Mouse (Mus musculus): ENCODE results near the gene Plcl2. TPM values are rescaled to one million over a fixed set of nuclear protein-coding genes. Genes with fewer than 3 reads are reported as not detected.

The Plcl2 gene
- total and polyA plus RNA-seq, 2 experiments from 2014 or later, result 8.8 to 43.2 TPM

- no peak overlapping the region for H3K4me3 ChIP-seq (ENCODE audit: low read depth, low read length)
- 91% methylated on average over 1 of the region's 1 CpGs for WGBS
- H3K27ac ChIP-seq (ENCODE audit: low read depth, low read length), result no peak overlapping the region
- no peak overlapping the region for H3K9ac ChIP-seq (replicated peaks; ENCODE audit: low read length, poor library complexity, severe bottlenecking)
- no peaks in the 10 kb centered on the region for H3K36me3 ChIP-seq (ENCODE audit: insufficient read depth, low read length)
- no peaks in the 10 kb centered on the region for H3K27me3 ChIP-seq (ENCODE audit: insufficient read depth, low read length)
- no peak for TF ChIP-seq CTCF (IDR thresholded peaks at IDR 0.05)
- ATAC-seq (ENCODE audit: low FRiP score) (no peak), DNase-seq (ENCODE audit: low spot score) (no peak)
- H3K4me2 ChIP-seq (ENCODE audit: low read depth, low read length, poor library complexity, severe bottlenecking), result no peak overlapping the region
- H3K9me3 ChIP-seq (ENCODE audit: low read length), result no peaks in the 10 kb centered on the region
- H3K4me1 ChIP-seq (ENCODE audit: insufficient read depth, low read length), result no peaks in the 10 kb centered on the region
Observed at GRCm38 (mm10) chr17:50487058-50487618, 22.1 kb upstream of the Plcl2 start.

- TF ChIP-seq CTCF (IDR thresholded peaks at IDR 0.05), result no peak
- 96% methylated on average over 3 of the region's 3 CpGs for WGBS
- H3K4me3 ChIP-seq (ENCODE audit: low read depth, low read length), result no peak overlapping the region
- no peaks in the 10 kb centered on the region for H3K36me3 ChIP-seq (ENCODE audit: insufficient read depth, low read length)
- no peaks in the 10 kb centered on the region for H3K9me3 ChIP-seq (ENCODE audit: low read length)
- no peaks in the 10 kb centered on the region for H3K27me3 ChIP-seq (ENCODE audit: insufficient read depth, low read length)
- H3K9ac ChIP-seq (replicated peaks; ENCODE audit: low read length, poor library complexity, severe bottlenecking), result no peak overlapping the region
- no peak overlapping the region for H3K27ac ChIP-seq (ENCODE audit: low read depth, low read length)
- ATAC-seq (ENCODE audit: low FRiP score), result no peak
- no peaks in the 10 kb centered on the region for H3K4me1 ChIP-seq (ENCODE audit: insufficient read depth, low read length)
- no peak for DNase-seq (ENCODE audit: low spot score)
- no peak overlapping the region for H3K4me2 ChIP-seq (ENCODE audit: low read depth, low read length, poor library complexity, severe bottlenecking)
Observed at GRCm38 (mm10) chr17:50487670-50488069, 21.5 kb upstream of the Plcl2 start.

- WGBS, result 85% methylated on average over 3 of the region's 3 CpGs
- no peaks in the 10 kb centered on the region for H3K9me3 ChIP-seq (ENCODE audit: low read length)
- no peaks in the 10 kb centered on the region for H3K4me1 ChIP-seq (ENCODE audit: insufficient read depth, low read length)
- ATAC-seq (ENCODE audit: low FRiP score) (no peak), DNase-seq (ENCODE audit: low spot score) (no peak)
- no peaks in the 10 kb centered on the region for H3K27me3 ChIP-seq (ENCODE audit: insufficient read depth, low read length)
- no peak overlapping the region for H3K27ac ChIP-seq (ENCODE audit: low read depth, low read length)
- TF ChIP-seq CTCF (IDR thresholded peaks at IDR 0.05), result no peak
- no peak overlapping the region for H3K4me3 ChIP-seq (ENCODE audit: low read depth, low read length)
- no peak overlapping the region for H3K4me2 ChIP-seq (ENCODE audit: low read depth, low read length, poor library complexity, severe bottlenecking)
- H3K36me3 ChIP-seq (ENCODE audit: insufficient read depth, low read length), result no peaks in the 10 kb centered on the region
- no peak overlapping the region for H3K9ac ChIP-seq (replicated peaks; ENCODE audit: low read length, poor library complexity, severe bottlenecking)
Observed at GRCm38 (mm10) chr17:50488406-50488805, 20.8 kb upstream of the Plcl2 start.

DNA sequence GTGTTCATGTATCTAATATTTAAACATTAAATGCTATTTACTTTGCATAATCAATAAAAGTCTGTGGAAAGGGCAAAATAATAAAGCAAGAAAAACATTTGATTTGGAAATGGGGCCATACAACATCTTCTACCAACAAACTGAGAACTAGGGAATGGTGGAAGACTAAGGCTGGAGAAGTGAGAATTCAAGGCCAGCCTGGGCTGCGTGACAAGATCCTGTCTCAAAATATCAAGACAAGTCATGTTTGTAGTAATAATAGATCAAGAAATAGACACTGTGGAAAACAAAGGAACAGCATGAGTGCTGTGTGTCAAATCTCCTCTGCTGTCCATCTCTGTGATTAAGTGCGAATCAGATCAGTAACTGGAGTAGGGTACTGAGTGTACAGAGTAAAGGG, 20.3 kb upstream of the Plcl2 start:
- WGBS, result 93% methylated on average over 2 of the region's 2 CpGs
- Histone ChIP-seq H3K4me3 (ENCODE audit: low read depth, low read length) (no peak overlapping the region), H3K27ac (ENCODE audit: low read depth, low read length) (no peak overlapping the region), H3K36me3 (ENCODE audit: insufficient read depth, low read length) (no peaks in the 10 kb centered on the region), H3K27me3 (ENCODE audit: insufficient read depth, low read length) (no peaks in the 10 kb centered on the region), H3K4me1 (ENCODE audit: insufficient read depth, low read length) (no peaks in the 10 kb centered on the region), H3K9ac (replicated peaks; ENCODE audit: low read length, poor library complexity, severe bottlenecking) (no peak overlapping the region), H3K9me3 (ENCODE audit: low read length) (no peaks in the 10 kb centered on the region), H3K4me2 (ENCODE audit: low read depth, low read length, poor library complexity, severe bottlenecking) (no peak overlapping the region)
- DNase-seq (ENCODE audit: low spot score), result no peak
- TF ChIP-seq CTCF (IDR thresholded peaks at IDR 0.05), result no peak
- ATAC-seq (ENCODE audit: low FRiP score), result no peak

GRCm38 (mm10) chr17:50490644-50491430, 18.4 kb upstream of the Plcl2 start:
- WGBS, result 91% methylated on average over 11 of the region's 11 CpGs
- H3K27me3 ChIP-seq (ENCODE audit: insufficient read depth, low read length), result no peaks in the 10 kb centered on the region
- no peak overlapping the region for H3K27ac ChIP-seq (ENCODE audit: low read depth, low read length)
- ATAC-seq (ENCODE audit: low FRiP score) (no peak), DNase-seq (ENCODE audit: low spot score) (no peak)
- H3K36me3 ChIP-seq (ENCODE audit: insufficient read depth, low read length), result no peaks in the 10 kb centered on the region
- H3K4me2 ChIP-seq (ENCODE audit: low read depth, low read length, poor library complexity, severe bottlenecking), result no peak overlapping the region
- no peaks in the 10 kb centered on the region for H3K4me1 ChIP-seq (ENCODE audit: insufficient read depth, low read length)
- no peak for TF ChIP-seq CTCF (IDR thresholded peaks at IDR 0.05)
- H3K9ac ChIP-seq (replicated peaks; ENCODE audit: low read length, poor library complexity, severe bottlenecking), result no peak overlapping the region
- no peak overlapping the region for H3K4me3 ChIP-seq (ENCODE audit: low read depth, low read length)
- no peaks in the 10 kb centered on the region for H3K9me3 ChIP-seq (ENCODE audit: low read length)

- no peak for DNase-seq (ENCODE audit: low spot score)
- Histone ChIP-seq H3K4me2 (ENCODE audit: low read depth, low read length, poor library complexity, severe bottlenecking) (no peak overlapping the region), H3K9ac (replicated peaks; ENCODE audit: low read length, poor library complexity, severe bottlenecking) (no peak overlapping the region), H3K36me3 (ENCODE audit: insufficient read depth, low read length) (no peaks in the 10 kb centered on the region), H3K4me3 (ENCODE audit: low read depth, low read length) (no peak overlapping the region), H3K27ac (ENCODE audit: low read depth, low read length) (no peak overlapping the region), H3K9me3 (ENCODE audit: low read length) (no peaks in the 10 kb centered on the region), H3K27me3 (ENCODE audit: insufficient read depth, low read length) (no peaks in the 10 kb centered on the region), H3K4me1 (ENCODE audit: insufficient read depth, low read length) (no peaks in the 10 kb centered on the region)
- ATAC-seq (ENCODE audit: low FRiP score), result no peak
- WGBS, result 77% methylated on average over 3 of the region's 3 CpGs
- TF ChIP-seq CTCF (IDR thresholded peaks at IDR 0.05), result no peak
Observed at GRCm38 (mm10) chr17:50491496-50491895, 17.7 kb upstream of the Plcl2 start.

Measured in midbrain, postnatal 0 days (tissue).